Mouse (Mus musculus) midbrain, embryonic 15.5 days (tissue): ENCODE data around the gene Trp53i11. TPM values are rescaled to one million over a fixed set of nuclear protein-coding genes. Genes with fewer than 3 reads are reported as not detected.

Source experiments
- ATAC-seq: fragments of 200-750 bp; cut with Nextera tagmentation; replicated peaks from 2 replicates; pipeline ENCODE4 v1.8.0; 2017; ENCODE audit warnings: moderate TSS enrichment
- H3K27ac ChIP-seq: fragments of 300-500 bp; sonication (generic); 2 replicates; pipeline ENCODE4 v1.5.1; 2015; ENCODE audit warnings: mild to moderate bottlenecking, inconsistent platforms
- H3K27me3 ChIP-seq: fragments of 300-500 bp; sonication (generic); replicated peaks from 2 replicates; pipeline ENCODE4 v1.6.1; 2015; ENCODE audit warnings: inconsistent platforms
- H3K36me3 ChIP-seq: fragments of 300-500 bp; sonication (generic); replicated peaks from 2 replicates; pipeline ENCODE4 v1.6.1; 2015; ENCODE audit warnings: inconsistent platforms
- H3K4me1 ChIP-seq: fragments of 300-500 bp; sonication (generic); 2 replicates; pipeline ENCODE4 v1.6.1; 2015; ENCODE audit warnings: inconsistent platforms
- H3K4me2 ChIP-seq: fragments of 300-500 bp; sonication (generic); 2 replicates; pipeline ENCODE4 v1.6.1; 2015; ENCODE audit warnings: inconsistent platforms, mild to moderate bottlenecking, moderate library complexity
- H3K4me3 ChIP-seq: fragments of 300-500 bp; sonication (generic); 2 replicates; pipeline ENCODE4 v1.5.1; 2015; ENCODE audit warnings: mild to moderate bottlenecking, inconsistent platforms
- H3K9ac ChIP-seq: fragments of 300-500 bp; sonication (generic); 2 replicates; pipeline ENCODE4 v1.6.1; 2015; ENCODE audit warnings: mild to moderate bottlenecking, inconsistent platforms
- H3K9me3 ChIP-seq: fragments of 300-500 bp; sonication (generic); 2 replicates; pipeline ENCODE4 v1.6.1; 2016; ENCODE audit warnings: inconsistent platforms
- WGBS: fragments of 180-500 bp; shearing (Covaris S2); methylation state at CpG from one replicate; pipeline ENCODE4 v1.1.7; 2015; ENCODE audit warnings: mixed read lengths; 5-methylcytosine and 5-hydroxymethylcytosine counted together
- polyA plus RNA-seq: library from polyadenylated mRNA; unstranded; fragments of >200 nt; fragmentation: Nextera tagmentation; extraction: Ambion mirVana; gene quantifications from 2 replicates; pipeline ENCODE4 v1.2.1, GENCODE M21; 2015

The Trp53i11 gene
- polyA plus RNA-seq, 1 experiment from 2014 or later: 128 TPM

- no peak overlapping the region for H3K9ac ChIP-seq
- WGBS: 85% methylated on average over 7 of the region's 7 CpGs
- no peak for ATAC-seq
These were observed 25.3 kb upstream of the Trp53i11 start for GRCm38 (mm10) chr2:93161914-93162664.

GRCm38 (mm10) chr2:93162791-93163190 lies 24.6 kb upstream of the Trp53i11 start:
- H3K36me3 ChIP-seq: no peaks in the 10 kb centered on the region
- 87% methylated on average over 4 of the region's 4 CpGs for WGBS
- ATAC-seq: no peak
- no peak overlapping the region; the same call in 1 of the 2 replicates for H3K27ac ChIP-seq
- H3K4me2 ChIP-seq: no peak overlapping the region
- no peak overlapping the region for H3K4me3 ChIP-seq
- H3K4me1 ChIP-seq: peaks cover 16% of the 10 kb centered on the region
- no peaks in the 10 kb centered on the region for H3K9me3 ChIP-seq
- H3K27me3 ChIP-seq: no peaks in the 10 kb centered on the region
- no peak overlapping the region for H3K9ac ChIP-seq

More at GRCm38 (mm10) chr2:93161914-93162664, 25.3 kb upstream of the Trp53i11 start:
- no peaks in the 10 kb centered on the region for H3K36me3 ChIP-seq
- peaks cover 16% of the 10 kb centered on the region for H3K4me1 ChIP-seq
- H3K9me3 ChIP-seq: no peaks in the 10 kb centered on the region
- H3K4me3 ChIP-seq: no peak overlapping the region
- no peak overlapping the region for H3K27ac ChIP-seq
- no peak overlapping the region for H3K4me2 ChIP-seq
- H3K27me3 ChIP-seq: no peaks in the 10 kb centered on the region

GRCm38 (mm10) chr2:93163317-93163716 lies 24.0 kb upstream of the Trp53i11 start:
- Histone ChIP-seq H3K4me1 (peaks cover 16% of the 10 kb centered on the region), H3K27ac (no peak overlapping the region; the same call in 1 of the 2 replicates), H3K9ac (no peak overlapping the region), H3K36me3 (no peaks in the 10 kb centered on the region), H3K4me2 (no peak overlapping the region), H3K27me3 (no peaks in the 10 kb centered on the region), H3K4me3 (no peak overlapping the region), H3K9me3 (no peaks in the 10 kb centered on the region)
- WGBS: 21% methylated on average over 2 of the region's 2 CpGs
- no peak for ATAC-seq

- H3K4me1 ChIP-seq: peaks cover 16% of the 10 kb centered on the region
- no peaks in the 10 kb centered on the region for H3K36me3 ChIP-seq
- 87% methylated on average over 6 of the region's 6 CpGs for WGBS
- H3K4me3 ChIP-seq: no peak overlapping the region
- no peaks in the 10 kb centered on the region for H3K9me3 ChIP-seq
- H3K4me2 ChIP-seq: no peak overlapping the region
- no peak for ATAC-seq
- no peak overlapping the region for H3K27ac ChIP-seq
- no peak overlapping the region for H3K9ac ChIP-seq
- no peaks in the 10 kb centered on the region for H3K27me3 ChIP-seq
These were observed 23.5 kb upstream of the Trp53i11 start for GRCm38 (mm10) chr2:93163750-93164335.

GRCm38 (mm10) chr2:93166295-93166694 lies 21.1 kb upstream of the Trp53i11 start:
- Histone ChIP-seq H3K4me1 (peaks cover 11% of the 10 kb centered on the region), H3K27ac (peak overlapping the region; percentile 36), H3K4me3 (no peak overlapping the region), H3K9me3 (no peaks in the 10 kb centered on the region), H3K4me2 (no peak overlapping the region), H3K9ac (no peak overlapping the region), H3K27me3 (no peaks in the 10 kb centered on the region), H3K36me3 (no peaks in the 10 kb centered on the region)
- 53% methylated on average over 6 of the region's 6 CpGs for WGBS
- ATAC-seq: peak; percentile 21; the same call in 1 of the 2 replicates

GRCm38 (mm10) chr2:93166734-93167406 lies 20.5 kb upstream of the Trp53i11 start:
- Histone ChIP-seq H3K9ac (no peak overlapping the region), H3K9me3 (no peaks in the 10 kb centered on the region), H3K4me2 (no peak overlapping the region), H3K4me1 (peaks cover 11% of the 10 kb centered on the region), H3K27me3 (no peaks in the 10 kb centered on the region), H3K36me3 (no peaks in the 10 kb centered on the region), H3K4me3 (no peak overlapping the region), H3K27ac (peak overlapping the region; percentile 36)
- no peak for ATAC-seq
- 86% methylated on average over 14 of the region's 14 CpGs for WGBS

GRCm38 (mm10) chr2:93170156-93170844 lies 17.0 kb upstream of the Trp53i11 start:
- peak overlapping the region; percentile 17; the same call in 1 of the 2 replicates for H3K27ac ChIP-seq
- 77% methylated on average over 19 of the region's 19 CpGs for WGBS

GRCm38 (mm10) chr2:93170845-93171200 lies 16.5 kb upstream of the Trp53i11 start:
- no peak overlapping the region for H3K4me2 ChIP-seq
- H3K27me3 ChIP-seq: no peaks in the 10 kb centered on the region
- ATAC-seq: no peak
- 61% methylated on average over 5 of the region's 5 CpGs for WGBS
- H3K4me3 ChIP-seq: no peak overlapping the region
- H3K36me3 ChIP-seq: no peaks in the 10 kb centered on the region
- H3K9me3 ChIP-seq: no peaks in the 10 kb centered on the region
- H3K9ac ChIP-seq: no peak overlapping the region
- peak overlapping the region; percentile 17; the same call in 1 of the 2 replicates for H3K27ac ChIP-seq
- H3K4me1 ChIP-seq: peaks cover 27% of the 10 kb centered on the region

More at GRCm38 (mm10) chr2:93170156-93170844, 17.0 kb upstream of the Trp53i11 start:
- H3K4me2 ChIP-seq: no peak overlapping the region
- H3K9ac ChIP-seq: no peak overlapping the region
- H3K9me3 ChIP-seq: no peaks in the 10 kb centered on the region
- H3K4me3 ChIP-seq: no peak overlapping the region
- no peaks in the 10 kb centered on the region for H3K27me3 ChIP-seq
- H3K4me1 ChIP-seq: peaks cover 24% of the 10 kb centered on the region
- ATAC-seq: no peak
- no peaks in the 10 kb centered on the region for H3K36me3 ChIP-seq

- no peak overlapping the region for H3K9ac ChIP-seq
- no peaks in the 10 kb centered on the region for H3K27me3 ChIP-seq
- 74% methylated on average over 6 of the region's 6 CpGs for WGBS
- no peak overlapping the region for H3K4me3 ChIP-seq
- H3K36me3 ChIP-seq: no peaks in the 10 kb centered on the region
- H3K4me1 ChIP-seq: peaks cover 29% of the 10 kb centered on the region
- no peaks in the 10 kb centered on the region for H3K9me3 ChIP-seq
- no peak overlapping the region for H3K27ac ChIP-seq
- no peak overlapping the region for H3K4me2 ChIP-seq
- no peak for ATAC-seq
These were observed 15.4 kb upstream of the Trp53i11 start for GRCm38 (mm10) chr2:93171929-93172328.

GRCm38 (mm10) chr2:93172460-93172859 lies 14.9 kb upstream of the Trp53i11 start:
- Histone ChIP-seq H3K9ac (no peak overlapping the region), H3K4me3 (no peak overlapping the region)
- 55% methylated on average over 5 of the region's 5 CpGs for WGBS

GRCm38 (mm10) chr2:93174159-93174558 lies 13.2 kb upstream of the Trp53i11 start:
- Histone ChIP-seq H3K27ac (no peak overlapping the region), H3K9ac (no peak overlapping the region), H3K9me3 (no peaks in the 10 kb centered on the region), H3K4me3 (no peak overlapping the region), H3K4me2 (no peak overlapping the region), H3K4me1 (peaks cover 43% of the 10 kb centered on the region), H3K36me3 (no peaks in the 10 kb centered on the region), H3K27me3 (no peaks in the 10 kb centered on the region)
- ATAC-seq: no peak
- 12% methylated on average over 5 of the region's 5 CpGs for WGBS

More at GRCm38 (mm10) chr2:93172460-93172859, 14.9 kb upstream of the Trp53i11 start:
- no peak overlapping the region for H3K4me2 ChIP-seq
- H3K9me3 ChIP-seq: no peaks in the 10 kb centered on the region
- no peak for ATAC-seq
- no peaks in the 10 kb centered on the region for H3K27me3 ChIP-seq
- no peak overlapping the region for H3K27ac ChIP-seq
- peaks cover 35% of the 10 kb centered on the region for H3K4me1 ChIP-seq
- no peaks in the 10 kb centered on the region for H3K36me3 ChIP-seq

GRCm38 (mm10) chr2:93175278-93175677 lies 12.1 kb upstream of the Trp53i11 start:
- WGBS: 22% methylated on average over 5 of the region's 5 CpGs
- Histone ChIP-seq H3K9me3 (no peaks in the 10 kb centered on the region), H3K27ac (no peak overlapping the region), H3K4me1 (peaks cover 52% of the 10 kb centered on the region), H3K4me2 (no peak overlapping the region), H3K36me3 (no peaks in the 10 kb centered on the region), H3K4me3 (no peak overlapping the region), H3K9ac (no peak overlapping the region), H3K27me3 (no peaks in the 10 kb centered on the region)
- no peak for ATAC-seq
